Mouse (Mus musculus) MEL (cell line): ENCODE results near the gene Ano10. TPM values are rescaled to one million over a fixed set of nuclear protein-coding genes. Genes with fewer than 3 reads are reported as not detected.

Experiments
- DNase-seq: peaks from one replicate; pipeline ENCODE4 v3.0.0; 2011; ENCODE audit warnings: low read depth, low spot score
- H3K27ac ChIP-seq: 2 replicates; pipeline ENCODE4 v1.5.1; 2012; ENCODE audit warnings: low read depth, mild to moderate bottlenecking, control low read depth, low read length, moderate library complexity; ENCODE audit not compliant: control insufficient read depth
- H3K27me3 ChIP-seq, 2 experiments: fragments of 150-350 bp in 1 of 2; sonication (generic) in 1 of 2; 2 replicates each; pipeline ENCODE4 v1.6.1; 2012; ENCODE audit warnings: low read length in 2 of 2, mild to moderate bottlenecking in 2 of 2, improper control_type of control experiment in 1 of 2, moderate library complexity in 1 of 2; ENCODE audit not compliant: insufficient read depth in 2 of 2, control insufficient read depth in 1 of 2
- H3K36me3 ChIP-seq, 2 experiments: 2 replicates each; pipeline ENCODE4 v1.6.1; 2012 to 2014; ENCODE audit warnings: low read length in 2 of 2, improper control_type of control experiment in 1 of 2, inconsistent platforms in 1 of 2, mild to moderate bottlenecking in 1 of 2; ENCODE audit not compliant: insufficient read depth in 2 of 2, control insufficient read depth in 1 of 2
- H3K4me1 ChIP-seq, 2 experiments: fragments of 150-350 bp in 1 of 2; sonication (generic) in 1 of 2; 2 replicates each; pipeline ENCODE4 v1.6.1; 2012; ENCODE audit warnings: low read length in 2 of 2, improper control_type of control experiment in 1 of 2, mild to moderate bottlenecking in 1 of 2; ENCODE audit not compliant: insufficient read depth in 2 of 2, control insufficient read depth in 1 of 2
- H3K4me3 ChIP-seq, 2 experiments: fragments of 150-350 bp in 1 of 2; sonication (generic) in 1 of 2; 2 replicates each; pipeline ENCODE4 v1.5.1; 2012; ENCODE audit warnings: low read depth in 2 of 2, low read length in 2 of 2, mild to moderate bottlenecking in 2 of 2, moderate library complexity in 2 of 2, control low read depth in 1 of 2, improper control_type of control experiment in 1 of 2; ENCODE audit not compliant: control insufficient read depth in 1 of 2, insufficient read depth in 1 of 2
- H3K79me2 ChIP-seq: 2 replicates; pipeline ENCODE4 v1.6.1; 2012; ENCODE audit warnings: mild to moderate bottlenecking, low read length, moderate library complexity; ENCODE audit not compliant: control insufficient read depth, poor library complexity, insufficient read depth
- H3K9ac ChIP-seq: 2 replicates; pipeline ENCODE4 v1.6.1; 2012; ENCODE audit warnings: low read depth, mild to moderate bottlenecking, control low read depth, low read length, moderate library complexity; ENCODE audit not compliant: control insufficient read depth, poor library complexity, severe bottlenecking
- H3K9me3 ChIP-seq: fragments of 150-350 bp; sonication (generic); replicated peaks from 2 replicates; pipeline ENCODE4 v1.6.1; 2012; ENCODE audit warnings: mild to moderate bottlenecking, low read length, improper control_type of control experiment, moderate library complexity; ENCODE audit not compliant: insufficient read depth
- BHLHE40 ChIP-seq: IDR thresholded peaks from 2 replicates; pipeline ENCODE4 v1.6.1; 2012; ENCODE audit warnings: low read depth, mild to moderate bottlenecking, inconsistent platforms, low read length, improper control_type of control experiment, borderline replicate concordance
- CHD2 ChIP-seq: IDR thresholded peaks from 2 replicates; pipeline ENCODE4 v1.6.1; 2011; ENCODE audit warnings: low read length, improper control_type of control experiment
- CTCF ChIP-seq, 3 experiments: IDR thresholded peaks in 2 of 3; conservative IDR thresholded peaks in 1 of 3; 2 replicates each; pipeline ENCODE4 v1.5.1; 2011 to 2012; ENCODE audit warnings: low read length in 3 of 3, low read depth in 2 of 3, mild to moderate bottlenecking in 2 of 3, improper control_type of control experiment in 1 of 3, inconsistent platforms in 1 of 3, mixed read lengths in 1 of 3, moderate library complexity in 1 of 3; ENCODE audit not compliant: control insufficient read depth in 1 of 3, insufficient read depth in 1 of 3, poor library complexity in 1 of 3, severe bottlenecking in 1 of 3
- E2F4 ChIP-seq: IDR thresholded peaks from 2 replicates; pipeline ENCODE4 v1.6.1; 2011; ENCODE audit warnings: low read depth, low read length, improper control_type of control experiment, borderline replicate concordance
- ELF1 ChIP-seq: IDR thresholded peaks from 2 replicates; pipeline ENCODE4 v1.6.1; 2014; ENCODE audit warnings: low read depth, mild to moderate bottlenecking, inconsistent platforms, low read length, improper control_type of control experiment, moderate library complexity
- EP300 ChIP-seq, 2 experiments: IDR thresholded peaks; 2 replicates each; pipeline ENCODE4 v1.6.1; 2011; ENCODE audit warnings: improper control_type of control experiment in 2 of 2, low read length in 2 of 2, low read depth in 1 of 2, mild to moderate bottlenecking in 1 of 2
- ETS1 ChIP-seq: IDR thresholded peaks from 2 replicates; pipeline ENCODE4 v1.6.1; 2012; ENCODE audit warnings: low read depth, mild to moderate bottlenecking, inconsistent platforms, low read length, improper control_type of control experiment, moderate library complexity
- GABPA ChIP-seq: IDR thresholded peaks from 2 replicates; pipeline ENCODE4 v1.6.1; 2012; ENCODE audit warnings: low read depth, mild to moderate bottlenecking, inconsistent platforms, low read length, improper control_type of control experiment, moderate library complexity
- HCFC1 ChIP-seq: IDR thresholded peaks from 2 replicates; pipeline ENCODE4 v1.6.1; 2012; ENCODE audit warnings: low read depth, mild to moderate bottlenecking, inconsistent platforms, low read length, improper control_type of control experiment, moderate library complexity
- JUND ChIP-seq: IDR thresholded peaks from 2 replicates; pipeline ENCODE4 v1.6.1; 2011; ENCODE audit warnings: low read depth, mild to moderate bottlenecking, improper control_type of control experiment, low read length
- MAFK ChIP-seq: IDR thresholded peaks from 2 replicates; pipeline ENCODE4 v1.6.1; 2011; ENCODE audit warnings: low read depth, mild to moderate bottlenecking, low read length, improper control_type of control experiment, borderline replicate concordance
- MAX ChIP-seq: IDR thresholded peaks from 2 replicates; pipeline ENCODE4 v1.6.1; 2011; ENCODE audit warnings: low read length, improper control_type of control experiment
- MAZ ChIP-seq: IDR thresholded peaks from 2 replicates; pipeline ENCODE4 v1.6.1; 2012; ENCODE audit warnings: low read depth, mild to moderate bottlenecking, inconsistent platforms, low read length, improper control_type of control experiment
- MEF2A ChIP-seq: IDR thresholded peaks from 2 replicates; pipeline ENCODE4 v1.6.1; 2014; ENCODE audit warnings: low read depth, mild to moderate bottlenecking, inconsistent platforms, low read length, improper control_type of control experiment; ENCODE audit not compliant: poor library complexity, insufficient replicate concordance, severe bottlenecking; ENCODE audit errors: extremely low read depth
- MXI1 ChIP-seq: IDR thresholded peaks from 2 replicates; pipeline ENCODE4 v1.6.1; 2011; ENCODE audit warnings: mild to moderate bottlenecking, low read depth, low read length, improper control_type of control experiment
- MYC ChIP-seq: IDR thresholded peaks from 2 replicates; pipeline ENCODE4 v1.6.1; 2011; ENCODE audit warnings: low read depth, mild to moderate bottlenecking, low read length, improper control_type of control experiment, moderate library complexity
- POLR2A ChIP-seq, 2 experiments: IDR thresholded peaks; 2 replicates each; pipeline ENCODE4 v1.6.1; 2011 to 2012; ENCODE audit warnings: low read length in 2 of 2, mild to moderate bottlenecking in 2 of 2, control low read depth in 1 of 2, improper control_type of control experiment in 1 of 2, low read depth in 1 of 2, moderate library complexity in 1 of 2; ENCODE audit not compliant: control insufficient read depth in 1 of 2, insufficient read depth in 1 of 2, poor library complexity in 1 of 2
- POLR2AphosphoS2 ChIP-seq: IDR thresholded peaks from 2 replicates; pipeline ENCODE4 v1.6.1; 2011; ENCODE audit warnings: low read length, improper control_type of control experiment
- POLR2AphosphoS5 ChIP-seq: IDR thresholded peaks from 2 replicates; pipeline ENCODE4 v1.6.1; 2012; ENCODE audit warnings: low read depth, borderline replicate concordance, mild to moderate bottlenecking, inconsistent platforms, low read length, moderate library complexity, mixed read lengths
- RAD21 ChIP-seq: IDR thresholded peaks from 2 replicates; pipeline ENCODE4 v1.6.1; 2011; ENCODE audit warnings: mild to moderate bottlenecking, low read depth, low read length, improper control_type of control experiment
- RCOR1 ChIP-seq: IDR thresholded peaks from 2 replicates; pipeline ENCODE4 v1.6.1; 2012; ENCODE audit warnings: low read depth, mild to moderate bottlenecking, inconsistent platforms, low read length, improper control_type of control experiment
- SIN3A ChIP-seq: IDR thresholded peaks from 2 replicates; pipeline ENCODE4 v1.6.1; 2012; ENCODE audit warnings: low read length, improper control_type of control experiment, inconsistent platforms
- TAL1 ChIP-seq: IDR thresholded peaks from 2 replicates; pipeline ENCODE4 v1.6.1; 2012; ENCODE audit warnings: mild to moderate bottlenecking, inconsistent platforms, low read length, moderate library complexity, mixed read lengths
- UBTF ChIP-seq: IDR thresholded peaks from 2 replicates; pipeline ENCODE4 v1.6.1; 2012; ENCODE audit warnings: low read depth, mild to moderate bottlenecking, inconsistent platforms, low read length, improper control_type of control experiment, moderate library complexity, borderline replicate concordance; ENCODE audit not compliant: insufficient read depth
- USF2 ChIP-seq, 2 experiments: IDR thresholded peaks; 2 replicates each; pipeline ENCODE4 v1.6.1; 2011 to 2012; ENCODE audit warnings: improper control_type of control experiment in 2 of 2, low read length in 2 of 2, borderline replicate concordance in 1 of 2, inconsistent platforms in 1 of 2, low read depth in 1 of 2, mild to moderate bottlenecking in 1 of 2; ENCODE audit not compliant: insufficient read depth in 1 of 2
- ZC3H11A ChIP-seq: IDR thresholded peaks from 2 replicates; pipeline ENCODE4 v1.6.1; 2012; ENCODE audit warnings: low read depth, mild to moderate bottlenecking, inconsistent platforms, low read length, improper control_type of control experiment
- ZKSCAN1 ChIP-seq: IDR thresholded peaks from 2 replicates; pipeline ENCODE4 v1.6.1; 2012; ENCODE audit warnings: low read depth, mild to moderate bottlenecking, inconsistent platforms, low read length, improper control_type of control experiment, moderate library complexity
- polyA plus RNA-seq, 2 experiments: library from polyadenylated mRNA; stranded (reverse) in 1 of 2; unstranded in 1 of 2; fragments of >175 nt in 1 of 2; fragments of >200 nt in 1 of 2; gene quantifications; 2 replicates each; pipeline versions ENCODE4 v1.2.1 to v1.2.4; 2012; ENCODE audit warnings: low replicate concordance in 2 of 2, low read depth in 1 of 2; ENCODE audit not compliant: insufficient read length in 2 of 2, insufficient read depth in 1 of 2, missing spikeins in 1 of 2
- total RNA-seq: library from RNA; depleted of rRNA; stranded (reverse); fragments of 300-350 nt; gene quantifications from 2 replicates; pipeline ENCODE4 v1.2.3, GENCODE M21; 2012

The Ano10 gene
- total and polyA plus RNA-seq, 3 experiments = 0.54 to 3.1 TPM; not detected in 1

DNA sequence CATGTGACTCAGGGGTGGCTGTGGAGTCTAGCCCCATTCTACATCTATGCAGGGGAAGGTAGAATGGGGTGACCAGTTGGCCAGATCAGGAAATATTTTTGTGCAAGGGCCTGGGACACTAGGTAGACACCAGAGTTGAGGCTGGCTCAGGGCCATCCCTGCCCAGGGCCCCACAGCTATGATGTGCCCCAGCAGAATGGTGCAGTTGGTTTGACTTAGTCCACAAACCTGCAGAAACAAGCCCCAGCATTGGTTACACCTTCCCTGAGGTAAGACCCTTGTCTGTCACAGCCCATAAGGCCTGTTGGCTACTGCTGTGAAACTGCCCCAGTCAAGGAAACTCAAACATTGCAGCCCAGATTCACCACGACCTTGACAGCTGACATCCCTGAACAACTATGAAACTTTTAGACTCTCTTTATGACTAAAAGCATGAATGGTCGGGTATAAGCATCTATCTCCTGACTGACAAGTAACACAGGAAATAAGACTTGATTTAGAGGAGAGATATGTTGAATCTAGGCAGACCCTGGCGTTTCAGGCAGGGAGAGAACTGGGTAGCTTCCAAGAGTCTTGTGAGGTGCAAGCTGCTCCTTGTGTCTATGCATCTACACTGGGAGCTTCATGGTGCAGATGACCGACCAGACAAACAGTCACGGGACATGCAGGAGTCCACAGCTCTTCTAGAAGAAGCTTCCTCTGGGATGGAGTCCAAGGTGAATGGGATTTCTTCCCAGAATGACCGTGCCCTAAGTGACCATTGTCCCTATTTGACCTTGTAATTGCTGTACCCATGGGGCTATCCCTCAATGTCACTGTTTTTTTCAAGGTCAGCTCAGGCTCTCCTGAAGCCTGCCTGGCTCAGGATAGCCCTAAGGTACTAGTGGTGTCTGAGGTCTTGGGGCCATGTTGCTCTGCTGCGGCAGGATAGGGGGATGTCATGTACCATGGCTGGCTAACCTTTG lies 116.7 kb downstream of the Ano10 start:
- H3K9me3 ChIP-seq = no peaks in the 10 kb centered on the region
- no peak for DNase-seq
- H3K4me3 ChIP-seq = no peak overlapping the region
- H3K27ac ChIP-seq = no peak overlapping the region
- no peaks in the 10 kb centered on the region for H3K79me2 ChIP-seq
- H3K4me1 ChIP-seq = no peaks in the 10 kb centered on the region
- no peak for TF ChIP-seq E2F4
- no peak for TF ChIP-seq CTCF (IDR thresholded peaks at IDR 0.05 in 2 of 3, conservative IDR thresholded peaks at IDR 0.05 in 1 of 3; ENCODE audit: control insufficient read depth in 1 of 3, insufficient read depth in 1 of 3, low read depth in 2 of 3, low read length in 3 of 3, poor library complexity in 1 of 3, severe bottlenecking in 1 of 3)
- no peak for TF ChIP-seq POLR2AphosphoS2
- TF ChIP-seq RCOR1 = no peak
- no peak for TF ChIP-seq TAL1
- TF ChIP-seq POLR2A (IDR thresholded peaks at IDR 0.05; ENCODE audit: control insufficient read depth in 1 of 2, insufficient read depth in 1 of 2, low read depth in 1 of 2, low read length in 2 of 2, poor library complexity in 1 of 2) = no peak
- no peak for TF ChIP-seq CHD2
- no peak for TF ChIP-seq UBTF
- no peak for TF ChIP-seq HCFC1
- TF ChIP-seq GABPA = no peak
- no peak for TF ChIP-seq ZC3H11A
- no peak for TF ChIP-seq MEF2A
- TF ChIP-seq ETS1 = no peak
- no peak for TF ChIP-seq JUND
- TF ChIP-seq MAZ = no peak
- TF ChIP-seq BHLHE40 = no peak
- no peaks in the 10 kb centered on the region for H3K27me3 ChIP-seq
- H3K36me3 ChIP-seq = no peaks in the 10 kb centered on the region
- no peak overlapping the region for H3K9ac ChIP-seq

GRCm38 (mm10) chr9:122174723-122175122 lies 119.5 kb downstream of the Ano10 start:
- Histone ChIP-seq H3K4me3 (no peak overlapping the region), H3K79me2 (no peaks in the 10 kb centered on the region), H3K36me3 (no peaks in the 10 kb centered on the region), H3K4me1 (no peaks in the 10 kb centered on the region), H3K27me3 (no peaks in the 10 kb centered on the region), H3K27ac (no peak overlapping the region), H3K9me3 (no peaks in the 10 kb centered on the region), H3K9ac (no peak overlapping the region)
- no peak for DNase-seq
- TF ChIP-seq ETS1 = no peak
- TF ChIP-seq CHD2 = no peak
- no peak for TF ChIP-seq E2F4
- no peak for TF ChIP-seq ZC3H11A
- TF ChIP-seq BHLHE40 = no peak
- TF ChIP-seq EP300 (IDR thresholded peaks at IDR 0.05; ENCODE audit: low read depth in 1 of 2, low read length in 2 of 2) = no peak
- TF ChIP-seq SIN3A = no peak
- TF ChIP-seq ZKSCAN1 = no peak
- TF ChIP-seq USF2 (IDR thresholded peaks at IDR 0.05; ENCODE audit: borderline replicate concordance in 1 of 2, insufficient read depth in 1 of 2, low read depth in 1 of 2, low read length in 2 of 2) = no peak
- TF ChIP-seq POLR2A (IDR thresholded peaks at IDR 0.05; ENCODE audit: control insufficient read depth in 1 of 2, insufficient read depth in 1 of 2, low read depth in 1 of 2, low read length in 2 of 2, poor library complexity in 1 of 2) = no peak
- TF ChIP-seq ELF1 = no peak
- no peak for TF ChIP-seq POLR2AphosphoS5
- TF ChIP-seq JUND = no peak
- no peak for TF ChIP-seq RAD21
- TF ChIP-seq MYC = no peak
- TF ChIP-seq MXI1 = no peak
- TF ChIP-seq POLR2AphosphoS2 = no peak
- no peak for TF ChIP-seq MAFK
- no peak for TF ChIP-seq HCFC1
- no peak for TF ChIP-seq MAX
